Mouse (Mus musculus): ENCODE data around the gene Kcnj9.

Gene Kcnj9

DNA sequence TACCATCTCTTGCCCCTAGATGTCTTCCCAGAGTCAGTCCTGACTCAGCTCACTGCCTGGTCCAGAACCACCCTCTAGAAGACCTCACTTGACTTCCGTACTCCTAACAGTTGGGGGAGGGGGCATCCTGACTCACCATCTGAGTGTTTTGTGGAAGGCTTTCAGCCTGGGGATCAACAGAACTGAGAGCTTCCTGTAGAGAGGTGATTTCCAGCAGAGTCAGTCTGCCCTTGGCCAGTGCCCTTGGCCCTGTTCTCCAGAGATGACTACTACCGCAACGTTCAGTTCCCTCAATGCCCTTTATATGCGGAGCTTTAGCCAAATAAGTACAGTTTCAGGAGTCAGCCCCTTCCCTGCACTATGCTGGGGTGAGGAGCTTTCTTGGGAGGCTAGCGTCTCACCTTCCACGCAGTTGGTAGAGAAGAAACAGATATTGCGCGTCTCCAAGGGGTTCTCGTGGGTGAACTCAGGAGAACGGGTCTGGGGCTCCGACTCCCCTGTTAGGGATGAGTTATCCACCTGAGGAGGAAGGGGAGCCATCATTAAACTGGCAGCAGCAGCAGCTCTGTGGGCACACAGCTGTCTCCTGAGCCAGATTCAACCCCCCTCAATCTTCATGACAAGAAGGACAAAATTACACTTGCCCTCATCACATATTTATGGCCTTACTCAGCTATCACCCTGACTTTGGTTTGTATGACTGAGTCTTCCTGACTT is 40.1 kb downstream of the Kcnj9 start:
- no peak for DNase-seq

GRCm38 (mm10) chr1:172286740-172287139 is 42.4 kb downstream of the Kcnj9 start:
- DNase-seq, result no peak

- no peak for DNase-seq
Measured at GRCm38 (mm10) chr1:172284221-172284620, 44.9 kb downstream of the Kcnj9 start.

- no peak for DNase-seq
Measured at GRCm38 (mm10) chr1:172283073-172283472, 46.0 kb downstream of the Kcnj9 start.

GRCm38 (mm10) chr1:172281522-172282254 is 47.4 kb downstream of the Kcnj9 start:
- DNase-seq, result no peak

GRCm38 (mm10) chr1:172279768-172280509 is 49.2 kb downstream of the Kcnj9 start:
- DNase-seq, result no peak

DNA sequence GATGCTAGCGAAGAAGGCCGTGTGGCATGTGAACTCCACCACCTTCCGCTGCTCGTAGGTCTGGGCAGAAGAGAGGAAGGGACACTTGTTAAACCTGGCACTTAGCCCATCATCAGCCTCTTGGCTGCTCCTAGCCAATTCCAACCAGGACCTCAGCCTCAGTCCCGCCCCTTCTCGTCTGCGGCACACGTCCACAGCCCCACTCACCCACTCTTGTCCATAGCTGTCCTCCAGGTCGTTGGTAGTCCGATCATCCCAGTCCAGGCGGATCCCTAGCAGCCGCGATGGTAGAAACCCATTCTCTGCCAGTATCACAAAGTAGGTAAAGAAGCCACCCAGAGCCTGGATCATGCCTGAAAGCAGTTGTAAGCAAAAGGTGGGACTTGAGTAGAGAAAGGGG is 50.8 kb downstream of the Kcnj9 start:
- no peak for DNase-seq

- no peak for DNase-seq
Measured at GRCm38 (mm10) chr1:172277172-172277571, 51.9 kb downstream of the Kcnj9 start.

DNA sequence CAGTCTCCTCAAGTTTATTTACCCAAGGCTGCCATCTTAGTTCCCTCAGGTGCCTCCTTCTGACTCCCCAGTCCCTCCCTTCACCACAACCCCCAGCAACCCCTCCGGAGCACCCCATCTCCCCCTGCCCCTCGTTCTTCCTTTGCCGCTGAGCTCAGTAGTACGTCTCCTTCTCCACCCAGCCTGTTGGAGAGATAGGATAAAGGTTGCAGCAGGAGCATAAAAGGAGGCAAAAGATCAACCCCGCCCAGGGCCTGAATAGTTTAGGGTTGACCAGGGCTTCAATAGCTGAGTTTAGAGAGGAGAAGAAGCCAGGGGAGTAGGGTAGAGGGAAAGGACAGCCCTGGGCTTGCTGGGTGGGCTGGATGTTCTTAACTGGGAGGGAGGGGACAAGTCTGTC is 54.6 kb downstream of the Kcnj9 start:
- DNase-seq, result no peak

- no peak for DNase-seq
Measured at GRCm38 (mm10) chr1:172274116-172274515, 55.0 kb downstream of the Kcnj9 start.

DNA sequence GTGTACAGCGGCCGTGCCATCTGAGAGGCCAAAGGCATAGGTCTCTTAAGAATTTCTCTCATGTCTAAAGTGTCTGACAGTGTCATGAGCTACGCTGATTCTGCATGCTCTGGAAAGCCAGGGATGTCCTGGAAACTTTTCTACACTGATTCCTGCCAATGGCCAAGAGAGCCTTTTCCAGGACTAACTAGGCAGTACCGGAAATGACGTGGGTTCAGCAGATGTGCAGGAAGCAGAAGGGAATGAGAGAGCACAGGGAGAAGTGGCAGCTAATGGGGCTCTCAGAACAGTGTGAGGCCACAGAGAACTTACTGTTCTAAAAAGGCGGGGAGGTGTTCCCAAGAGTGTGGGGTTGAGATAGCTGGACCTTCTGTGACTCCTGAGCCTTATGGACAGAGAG is 55.7 kb downstream of the Kcnj9 start:
- DNase-seq, result no peak

GRCm38 (mm10) chr1:172271765-172272164 is 57.4 kb downstream of the Kcnj9 start:
- no peak for DNase-seq

GRCm38 (mm10) chr1:172271208-172271607 is 57.9 kb downstream of the Kcnj9 start:
- DNase-seq, result no peak
